Mouse (Mus musculus): ENCODE data around the gene Zcchc10. TPM values are rescaled to one million over a fixed set of nuclear protein-coding genes. Genes with fewer than 3 reads are reported as not detected.
"Not testable (repeated sequence)": the region's sequence is repeated elsewhere in the genome, so short reads cannot be mapped to it uniquely, and the experiment has no call there.

Zcchc10 gene
- 15.3 and 15.7 TPM in 2 replicates for polyA plus RNA-seq (2015; fragmentation: Nextera tagmentation; extraction: Ambion mirVana)

DNA sequence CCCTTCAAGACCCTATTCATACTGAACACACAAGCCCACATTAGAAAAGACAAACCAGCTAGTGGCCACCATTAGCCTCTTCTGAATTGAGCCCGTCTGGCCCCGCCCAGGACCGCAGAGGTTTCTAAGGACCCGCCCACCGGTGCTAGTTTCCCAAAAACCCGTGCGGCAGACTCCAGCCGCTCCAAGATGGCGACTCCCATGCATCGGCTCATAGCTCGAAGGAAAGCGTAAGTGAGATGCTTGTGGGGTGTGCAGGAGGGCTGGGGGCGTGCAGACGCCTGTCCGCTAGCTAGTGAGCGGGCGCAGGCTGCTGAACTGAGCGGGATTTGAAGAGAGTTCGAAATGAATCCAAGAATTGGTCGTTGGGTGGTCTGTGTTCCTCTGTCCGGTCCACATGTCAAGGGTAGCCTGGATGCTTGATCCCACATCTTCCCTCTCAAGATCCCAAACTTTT lies at the start of gene Zcchc10:
Zcchc10 (plus strand) TSS at position 168 of the 457 bp plus-strand sequence.
- Histone ChIP-seq H3K27me3 (replicated peaks) (no peaks in the 10 kb centered on the region), H3K9me3 (replicated peaks) (no peaks in the 10 kb centered on the region), H3K27ac (replicated peaks) (peak within 1 kb of the TSS; percentile 78), H3K9ac (replicated peaks) (peak within 1 kb of the TSS; percentile 83), H3K36me3 (peaks cover 20% of the 10 kb centered on the region), H3K4me2 (peak within 1 kb of the TSS; percentile 69), H3K4me3 (replicated peaks) (peak within 1 kb of the TSS; percentile 71), H3K4me1 (peaks cover 13% of the 10 kb centered on the region)
- WGBS = under 1% methylated on average over 21 of the region's 21 CpGs
- ATAC-seq (ENCODE audit: low FRiP score) = peak; percentile 98

DNA sequence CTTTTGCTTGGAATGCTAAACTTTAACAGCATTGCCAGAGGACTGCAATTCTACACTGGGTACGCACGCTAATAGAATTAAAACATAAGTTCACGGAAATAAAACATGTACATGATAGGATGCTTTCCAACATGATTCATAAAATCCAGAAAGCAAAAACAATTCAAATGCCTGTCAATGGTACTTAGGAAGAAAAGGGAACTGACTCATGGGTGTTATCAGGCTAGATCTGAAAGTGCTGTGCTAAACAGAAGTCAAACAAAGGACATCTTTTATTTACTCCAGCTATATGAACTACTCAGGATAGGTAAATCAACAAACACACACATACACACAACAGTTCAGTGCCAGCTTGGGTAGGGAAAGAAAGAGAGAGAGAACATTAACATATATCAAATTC lies 49.1 kb upstream of the Zcchc10 start:
- H3K9me3 ChIP-seq (replicated peaks) = no peaks in the 10 kb centered on the region
- H3K4me2 ChIP-seq = no peak overlapping the region
- WGBS = 94% methylated on average over 3 of the region's 3 CpGs
- no peak for ATAC-seq (ENCODE audit: low FRiP score)
- no peaks in the 10 kb centered on the region for H3K27me3 ChIP-seq (replicated peaks)
- H3K9ac ChIP-seq (replicated peaks) = no peak overlapping the region
- H3K4me1 ChIP-seq = peaks cover 3% of the 10 kb centered on the region; the same call in 1 of the 2 replicates
- peaks cover 65% of the 10 kb centered on the region for H3K36me3 ChIP-seq
- no peak overlapping the region for H3K27ac ChIP-seq (replicated peaks)
- H3K4me3 ChIP-seq (replicated peaks) = no peak overlapping the region

DNA sequence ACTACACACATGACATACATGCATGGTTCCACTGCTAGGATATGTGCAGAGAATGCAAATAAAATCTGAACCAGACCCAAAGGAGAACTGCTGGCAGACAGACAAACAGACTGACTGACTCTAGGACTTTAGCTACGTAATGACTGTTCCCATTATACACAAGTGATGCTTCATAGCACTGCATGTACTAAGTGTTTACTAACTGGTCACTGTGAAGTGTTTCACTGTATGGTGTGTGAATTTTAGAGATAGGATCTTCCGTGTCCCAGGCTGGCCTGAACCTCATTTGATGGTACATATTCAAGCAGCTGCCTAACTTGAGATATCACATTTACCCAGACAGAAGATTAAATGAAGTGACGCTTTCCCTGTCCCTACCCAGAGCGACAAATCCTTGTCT lies 46.1 kb upstream of the Zcchc10 start:
- peaks cover 3% of the 10 kb centered on the region; the same call in 1 of the 2 replicates for H3K4me1 ChIP-seq
- no peaks in the 10 kb centered on the region for H3K27me3 ChIP-seq (replicated peaks)
- 92% methylated on average over 4 of the region's 4 CpGs for WGBS
- no peak overlapping the region for H3K4me2 ChIP-seq
- no peak for ATAC-seq (ENCODE audit: low FRiP score)
- peaks cover 61% of the 10 kb centered on the region for H3K36me3 ChIP-seq
- H3K9me3 ChIP-seq (replicated peaks) = no peaks in the 10 kb centered on the region
- no peak overlapping the region for H3K27ac ChIP-seq (replicated peaks)
- H3K9ac ChIP-seq (replicated peaks) = no peak overlapping the region
- H3K4me3 ChIP-seq (replicated peaks) = no peak overlapping the region

DNA sequence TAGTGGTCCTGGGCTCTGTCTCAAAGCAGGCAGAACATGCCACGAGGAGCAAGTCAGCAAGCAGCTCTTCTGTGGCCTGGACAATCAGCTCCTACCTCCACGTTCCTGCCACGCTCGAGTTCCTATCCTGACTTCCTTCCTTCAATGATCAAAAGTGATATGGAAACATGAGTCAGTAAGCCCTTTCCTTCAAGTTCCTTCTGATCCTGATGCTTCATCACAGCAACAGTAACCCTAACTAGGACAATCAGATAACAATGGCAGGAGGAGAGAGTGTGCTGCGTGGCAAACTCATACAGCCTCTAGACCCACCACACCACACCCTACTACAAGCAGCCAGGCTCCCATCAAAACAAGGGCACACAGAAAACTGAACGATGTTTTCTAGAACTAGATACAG lies 38.6 kb upstream of the Zcchc10 start:
- Histone ChIP-seq H3K9me3 (replicated peaks) (no peaks in the 10 kb centered on the region), H3K27me3 (replicated peaks) (no peaks in the 10 kb centered on the region), H3K36me3 (peaks cover 84% of the 10 kb centered on the region), H3K27ac (replicated peaks) (no peak overlapping the region), H3K4me1 (no peaks in the 10 kb centered on the region), H3K9ac (replicated peaks) (no peak overlapping the region), H3K4me3 (replicated peaks) (no peak overlapping the region), H3K4me2 (no peak overlapping the region)
- no peak for ATAC-seq (ENCODE audit: low FRiP score)
- 94% methylated on average over 6 of the region's 6 CpGs for WGBS

DNA sequence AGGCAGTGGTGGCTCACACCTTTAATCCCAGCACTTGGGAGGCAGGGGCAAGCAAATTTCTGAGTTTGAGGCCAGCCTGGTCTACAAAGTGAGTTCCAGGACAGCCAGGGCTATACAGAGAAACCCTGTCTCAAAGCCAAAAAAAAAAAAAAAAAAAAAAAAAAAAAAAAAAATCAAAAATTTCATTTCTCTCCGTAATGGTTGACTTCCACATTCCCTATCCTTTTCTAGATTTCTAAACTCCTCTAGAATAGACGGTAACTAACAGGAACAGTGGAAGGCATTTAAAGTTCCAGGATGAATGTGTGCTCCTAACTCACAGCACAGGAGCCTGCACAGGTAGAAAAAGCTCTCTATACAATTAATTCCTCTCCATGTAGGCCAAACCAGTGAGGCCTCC lies 34.3 kb upstream of the Zcchc10 start:
- ATAC-seq (ENCODE audit: low FRiP score); H3K4me3 ChIP-seq (replicated peaks); H3K9ac ChIP-seq (replicated peaks); H3K4me2 ChIP-seq; H3K27me3 ChIP-seq (replicated peaks); H3K4me1 ChIP-seq; H3K27ac ChIP-seq (replicated peaks); H3K9me3 ChIP-seq (replicated peaks): not testable (repeated sequence)
- peaks cover 56% of the 10 kb centered on the region for H3K36me3 ChIP-seq
- 100% methylated on average over 2 of the region's 2 CpGs for WGBS

DNA sequence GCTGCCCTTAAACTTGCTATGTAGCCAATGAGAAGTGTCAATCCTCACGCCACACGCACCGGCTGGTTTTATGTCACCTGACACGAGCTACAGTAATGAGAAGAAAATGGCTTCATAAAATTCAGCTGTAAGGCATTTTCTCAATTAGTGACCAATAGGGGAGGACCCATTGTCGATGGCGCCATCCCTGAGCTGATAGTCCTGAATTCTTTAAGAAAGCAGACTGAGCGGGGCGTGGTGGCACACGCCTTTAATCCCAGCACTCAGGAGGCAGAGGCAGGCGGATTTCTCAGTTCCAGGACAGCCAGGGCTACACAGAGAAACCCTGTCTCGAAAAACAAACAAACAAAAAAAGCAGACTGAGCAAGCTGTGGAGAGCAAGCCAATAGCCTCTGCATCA lies 33.6 kb upstream of the Zcchc10 start:
- peaks cover 8% of the 10 kb centered on the region; the same call in 1 of the 2 replicates for H3K4me1 ChIP-seq
- H3K9me3 ChIP-seq (replicated peaks) = no peaks in the 10 kb centered on the region
- H3K4me3 ChIP-seq (replicated peaks) = no peak overlapping the region
- H3K36me3 ChIP-seq = peaks cover 51% of the 10 kb centered on the region
- no peaks in the 10 kb centered on the region for H3K27me3 ChIP-seq (replicated peaks)
- ATAC-seq (ENCODE audit: low FRiP score) = no peak
- H3K4me2 ChIP-seq = no peak overlapping the region
- no peak overlapping the region for H3K27ac ChIP-seq (replicated peaks)
- no peak overlapping the region for H3K9ac ChIP-seq (replicated peaks)
- WGBS = 89% methylated on average over 11 of the region's 11 CpGs

DNA sequence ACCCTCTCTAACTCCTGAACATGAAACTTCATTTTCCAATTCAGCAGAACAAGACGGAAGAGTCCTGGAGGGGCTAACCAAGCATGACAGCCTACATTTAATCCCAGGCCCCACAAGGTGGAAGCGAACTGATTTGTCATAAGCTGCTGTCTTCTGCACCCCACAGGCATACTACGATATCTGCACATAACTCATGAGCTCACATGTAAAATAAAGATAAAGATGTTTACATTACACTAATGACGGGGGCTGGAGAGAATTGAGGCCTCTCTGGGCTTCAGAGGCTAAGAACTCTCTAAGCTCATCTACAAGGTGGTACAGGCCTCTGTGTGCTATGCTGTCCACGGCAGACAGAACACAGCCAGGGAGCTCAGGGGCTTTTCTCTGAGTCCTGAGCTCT lies 30.0 kb upstream of the Zcchc10 start:
- Histone ChIP-seq H3K4me3 (replicated peaks) (no peak overlapping the region), H3K4me2 (no peak overlapping the region), H3K27ac (replicated peaks) (no peak overlapping the region), H3K4me1 (peaks cover 37% of the 10 kb centered on the region), H3K9ac (replicated peaks) (no peak overlapping the region), H3K27me3 (replicated peaks) (no peaks in the 10 kb centered on the region), H3K36me3 (peaks cover 17% of the 10 kb centered on the region), H3K9me3 (replicated peaks) (no peaks in the 10 kb centered on the region)
- 82% methylated on average over 5 of the region's 5 CpGs for WGBS
- no peak for ATAC-seq (ENCODE audit: low FRiP score)

DNA sequence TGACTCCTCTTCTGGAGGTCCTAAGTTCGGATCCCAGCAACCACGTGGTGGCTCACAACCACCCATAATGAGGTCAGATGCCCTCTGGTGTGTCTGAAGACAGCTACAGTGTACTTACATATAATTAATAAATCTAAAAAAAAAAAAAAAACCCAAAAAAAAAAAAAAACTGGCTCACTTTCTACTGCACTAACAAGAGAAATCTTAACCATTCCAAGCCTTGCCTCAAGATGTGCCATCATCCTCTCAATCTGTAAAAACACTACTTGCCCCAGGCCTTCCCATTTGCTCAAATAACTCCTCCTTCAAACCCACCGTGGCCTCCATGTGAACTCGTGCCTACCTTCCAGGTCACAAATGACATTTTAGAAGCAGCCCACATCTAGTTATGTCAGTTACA lies 27.6 kb upstream of the Zcchc10 start:
- no peak overlapping the region for H3K9ac ChIP-seq (replicated peaks)
- no peaks in the 10 kb centered on the region for H3K27me3 ChIP-seq (replicated peaks)
- H3K4me2 ChIP-seq = no peak overlapping the region
- peaks cover 45% of the 10 kb centered on the region for H3K4me1 ChIP-seq
- H3K9me3 ChIP-seq (replicated peaks) = no peaks in the 10 kb centered on the region
- no peak for ATAC-seq (ENCODE audit: low FRiP score)
- 80% methylated on average over 4 of the region's 4 CpGs for WGBS
- H3K36me3 ChIP-seq = peaks cover under 1% of the 10 kb centered on the region; the same call in 1 of the 2 replicates
- H3K27ac ChIP-seq (replicated peaks) = no peak overlapping the region
- no peak overlapping the region for H3K4me3 ChIP-seq (replicated peaks)

DNA sequence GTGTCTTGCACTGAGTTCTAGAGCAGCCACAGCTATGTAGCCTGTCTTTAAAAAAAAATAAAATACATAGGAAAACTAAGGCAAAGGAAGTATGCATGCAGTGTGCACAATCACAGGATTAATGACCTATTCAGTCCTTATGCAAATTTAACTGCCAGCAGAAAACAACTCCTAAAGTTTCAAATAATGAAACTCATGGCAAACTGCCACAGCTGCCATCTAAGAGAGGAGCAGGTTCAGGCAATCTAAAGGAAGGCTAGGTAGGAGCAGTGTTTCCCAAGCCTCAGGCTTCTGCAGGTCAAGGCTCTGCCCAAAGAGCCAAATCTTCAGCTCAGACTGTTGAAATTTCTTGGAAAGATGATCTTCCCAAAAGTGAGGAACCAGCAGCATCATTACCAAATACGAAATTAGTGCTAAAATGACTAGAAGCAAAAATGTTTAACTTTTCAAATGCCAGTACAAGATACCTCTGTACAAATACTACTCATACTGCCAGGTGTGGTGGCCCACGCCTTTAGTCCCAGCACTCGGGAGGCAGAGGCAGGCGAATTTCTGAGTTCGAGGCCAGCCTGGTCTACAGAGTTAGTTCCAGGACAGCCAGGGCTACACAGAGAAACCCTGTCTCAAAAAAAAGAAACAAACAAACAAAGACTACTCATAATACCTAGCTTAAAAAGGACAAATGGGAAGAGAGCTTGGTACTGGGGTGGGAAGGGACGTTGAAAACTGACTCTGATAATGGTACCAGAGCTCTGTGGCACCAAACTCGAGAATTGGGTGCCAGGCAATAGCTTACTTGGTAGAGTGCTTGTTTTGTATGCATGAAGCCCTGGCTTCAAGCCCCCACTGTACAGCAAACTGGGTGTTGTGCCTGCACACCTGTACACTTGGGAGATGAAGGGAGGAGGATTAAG lies 26.3 kb upstream of the Zcchc10 start:
- H3K27ac ChIP-seq (replicated peaks) = no peak overlapping the region
- no peaks in the 10 kb centered on the region for H3K9me3 ChIP-seq (replicated peaks)
- peak overlapping the region; percentile 66 for H3K4me2 ChIP-seq
- H3K27me3 ChIP-seq (replicated peaks) = no peaks in the 10 kb centered on the region
- ATAC-seq (ENCODE audit: low FRiP score) = no peak
- peak overlapping the region; percentile 93 for H3K4me3 ChIP-seq (replicated peaks)
- 91% methylated on average over 7 of the region's 7 CpGs for WGBS
- peaks cover 45% of the 10 kb centered on the region for H3K4me1 ChIP-seq
- no peak overlapping the region; the same call in 1 of the 2 replicates for H3K9ac ChIP-seq (replicated peaks)
- H3K36me3 ChIP-seq = no peaks in the 10 kb centered on the region

DNA sequence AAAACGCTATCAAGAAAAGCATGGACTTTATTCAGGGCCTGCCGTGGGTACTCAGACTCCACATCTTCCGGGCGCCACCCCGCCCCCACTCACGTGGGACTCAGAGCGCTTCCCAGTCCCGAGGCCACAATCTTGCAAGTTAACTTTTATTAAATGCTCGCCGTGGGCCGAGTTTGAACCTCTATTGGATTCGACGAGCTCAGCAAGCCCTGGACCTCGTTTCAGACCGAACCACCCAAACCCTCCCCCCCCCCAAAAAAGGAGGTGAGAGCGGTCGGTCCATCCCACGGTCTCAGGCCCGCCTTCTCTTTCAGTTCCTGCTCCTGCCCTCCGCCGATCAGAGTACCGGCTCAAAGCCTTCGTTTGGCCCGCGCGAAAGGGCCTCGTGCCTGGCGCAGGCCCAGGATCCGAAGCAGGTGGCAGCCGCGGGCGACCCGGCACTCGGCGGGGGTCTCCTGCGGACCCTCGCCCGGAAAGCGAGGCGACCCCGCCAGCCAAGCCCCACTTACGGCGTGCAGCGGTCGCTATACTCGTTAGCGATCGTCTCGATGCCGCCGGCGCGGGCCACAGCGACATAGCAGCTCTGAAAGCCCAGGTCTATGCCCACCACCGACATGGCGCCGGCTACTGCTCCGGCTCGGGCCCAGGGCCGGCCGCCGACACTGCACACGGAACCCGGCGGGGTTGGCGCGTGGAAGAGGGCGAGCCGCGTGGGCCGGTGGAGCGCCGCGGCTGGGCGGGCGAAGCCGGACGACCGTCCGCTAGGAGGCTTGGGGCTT lies 24.7 kb upstream of the Zcchc10 start:
- no peaks in the 10 kb centered on the region for H3K27me3 ChIP-seq (replicated peaks)
- ATAC-seq (ENCODE audit: low FRiP score) = peak; percentile 77
- peak overlapping the region; percentile 93 for H3K4me3 ChIP-seq (replicated peaks)
- H3K9ac ChIP-seq (replicated peaks) = peak overlapping the region; percentile 98
- H3K27ac ChIP-seq (replicated peaks) = peak overlapping the region; percentile 93
- peak overlapping the region; percentile 66 for H3K4me2 ChIP-seq
- H3K4me1 ChIP-seq = peaks cover 41% of the 10 kb centered on the region
- H3K36me3 ChIP-seq = no peaks in the 10 kb centered on the region
- no peaks in the 10 kb centered on the region for H3K9me3 ChIP-seq (replicated peaks)
- WGBS = under 1% methylated on average over 79 of the region's 80 CpGs

DNA sequence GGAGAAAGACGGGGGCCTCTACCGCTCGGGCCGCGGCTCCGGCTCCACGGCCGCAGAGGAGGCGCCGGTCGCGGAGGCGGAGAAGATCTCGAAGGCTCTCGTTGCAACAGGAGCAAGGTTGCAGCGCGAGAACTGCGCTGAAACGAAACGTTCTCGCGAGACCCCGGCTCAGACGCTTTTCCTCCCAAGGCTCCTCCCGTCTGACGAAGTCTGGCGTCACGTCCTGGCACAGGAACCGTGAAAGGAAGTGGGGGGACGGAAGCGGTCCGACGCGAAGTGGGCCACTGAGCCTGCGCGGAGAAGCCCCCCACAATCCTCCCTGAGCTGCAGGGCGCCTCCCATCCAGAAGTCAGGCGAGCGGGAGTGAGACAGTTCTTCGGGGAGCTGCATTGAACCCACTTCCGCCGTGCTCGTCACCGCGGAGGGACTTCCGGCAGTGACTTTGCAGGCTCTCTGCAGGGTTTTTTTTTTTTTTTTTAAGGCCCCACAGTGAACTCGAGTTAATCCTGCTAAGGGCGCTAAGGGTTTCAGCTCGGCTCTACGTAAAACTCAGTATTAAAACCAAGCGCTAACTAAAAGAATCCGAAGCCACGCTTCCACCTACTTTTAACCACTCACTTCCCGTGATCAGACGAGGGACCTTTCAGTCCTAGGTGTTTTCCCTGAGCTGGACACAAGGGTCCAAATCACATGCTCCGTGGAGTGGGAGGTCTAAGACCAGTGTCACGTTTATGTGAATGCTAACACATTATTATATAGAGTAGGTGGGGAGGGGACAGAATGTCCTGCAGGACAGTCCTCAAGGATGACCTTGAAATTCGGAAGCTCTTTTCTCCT lies 23.9 kb upstream of the Zcchc10 start, which contains the start of gene Hspa4:
Hspa4 (minus strand) TSS at position 128 of the 837 bp plus-strand sequence.
- H3K4me2 ChIP-seq = peak within 1 kb of the TSS; percentile 66
- peak; percentile 98 for ATAC-seq (ENCODE audit: low FRiP score)
- H3K9me3 ChIP-seq (replicated peaks) = no peaks in the 10 kb centered on the region
- H3K27me3 ChIP-seq (replicated peaks) = no peaks in the 10 kb centered on the region
- H3K27ac ChIP-seq (replicated peaks) = peak within 1 kb of the TSS; percentile 93
- WGBS = under 1% methylated on average over 58 of the region's 58 CpGs
- H3K36me3 ChIP-seq = no peaks in the 10 kb centered on the region
- H3K4me3 ChIP-seq (replicated peaks) = peak within 1 kb of the TSS; percentile 93
- peaks cover 37% of the 10 kb centered on the region for H3K4me1 ChIP-seq
- peak within 1 kb of the TSS; percentile 98 for H3K9ac ChIP-seq (replicated peaks)

Measured in neural tube, embryonic 15.5 days (tissue).